Mouse (Mus musculus) retina, postnatal 1 day (tissue): ENCODE measurements around the gene Srrm4.

Experiments
- DNase-seq: peaks from one replicate; pipeline ENCODE4 v3.0.0-alpha.2; 2012

The Srrm4 gene

DNA sequence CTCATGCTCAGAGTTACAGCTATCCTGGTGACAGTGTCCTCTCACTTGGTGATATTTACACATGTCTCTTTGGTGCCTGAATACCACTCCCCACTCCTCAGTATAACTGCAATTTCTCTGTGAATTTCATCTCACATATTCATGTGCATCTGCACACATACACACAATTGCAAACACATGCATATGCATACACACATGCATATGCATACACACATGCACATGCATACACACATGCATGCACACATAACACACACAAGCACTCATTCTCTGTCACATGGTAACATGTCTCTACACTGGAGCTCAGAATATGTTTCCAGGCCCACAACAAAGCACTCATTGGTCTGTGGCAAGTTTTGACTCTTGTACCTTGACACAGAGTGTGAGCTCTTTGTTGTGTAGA is 39.0 kb downstream of the Srrm4 start:
- DNase-seq: no peak

DNA sequence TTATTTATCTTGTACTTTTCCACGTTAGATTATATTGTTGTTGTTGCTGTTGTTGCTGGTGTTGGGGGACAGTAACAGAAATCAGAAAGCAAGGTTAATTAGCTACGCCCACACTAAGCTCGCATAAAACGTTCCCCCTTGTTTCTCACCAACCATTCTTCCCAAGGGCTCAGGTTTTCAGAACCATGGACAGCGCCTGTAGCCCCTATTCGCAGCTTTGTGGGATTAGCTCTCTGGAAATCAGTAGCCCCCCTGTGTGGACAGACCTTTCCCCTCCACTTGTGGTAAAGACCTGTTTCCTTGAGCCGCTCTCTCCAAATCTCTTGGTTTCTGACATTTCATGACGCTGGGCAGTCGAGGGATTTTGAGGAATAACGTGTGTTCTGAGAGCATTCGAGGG is 45.9 kb downstream of the Srrm4 start:
- peak; percentile 61 for DNase-seq

DNA sequence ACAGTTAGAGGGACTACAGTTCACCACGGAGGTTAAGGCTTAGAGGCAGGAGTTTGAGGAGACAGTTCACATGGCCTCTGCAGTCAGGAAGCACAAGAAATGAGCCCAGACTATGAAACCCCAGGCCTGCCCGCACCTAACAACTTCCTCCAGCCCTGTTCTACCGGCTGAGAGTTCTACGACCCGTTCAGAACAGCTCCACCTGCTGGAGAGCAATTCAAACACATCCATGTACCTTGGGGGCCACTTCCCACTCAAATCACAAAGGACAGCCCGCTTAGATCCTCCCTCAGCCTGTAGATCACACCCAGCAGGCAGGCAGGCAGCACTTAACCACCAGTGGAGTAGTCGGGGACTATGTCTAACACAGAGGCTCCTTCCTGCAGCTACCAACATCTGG is 49.3 kb downstream of the Srrm4 start:
- DNase-seq: no peak

DNA sequence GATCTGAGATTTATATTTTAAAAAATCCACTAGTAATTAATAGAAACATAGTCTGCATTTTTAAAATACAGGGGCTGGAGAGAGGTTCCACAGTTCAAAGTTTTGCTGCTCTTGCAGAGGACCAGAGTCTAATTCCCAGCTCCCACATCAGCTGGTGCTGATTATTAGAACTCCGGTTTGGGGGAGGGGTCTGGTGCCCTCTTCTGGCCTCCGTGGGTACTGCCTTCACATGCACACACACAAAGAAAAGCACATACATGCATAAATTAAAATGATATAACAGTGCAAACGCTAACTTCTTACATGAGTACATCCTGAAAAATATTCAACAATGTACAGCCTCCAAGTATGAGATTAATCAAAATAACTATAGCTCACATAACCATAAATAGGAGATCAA is 50.5 kb downstream of the Srrm4 start:
- DNase-seq: no peak

DNA sequence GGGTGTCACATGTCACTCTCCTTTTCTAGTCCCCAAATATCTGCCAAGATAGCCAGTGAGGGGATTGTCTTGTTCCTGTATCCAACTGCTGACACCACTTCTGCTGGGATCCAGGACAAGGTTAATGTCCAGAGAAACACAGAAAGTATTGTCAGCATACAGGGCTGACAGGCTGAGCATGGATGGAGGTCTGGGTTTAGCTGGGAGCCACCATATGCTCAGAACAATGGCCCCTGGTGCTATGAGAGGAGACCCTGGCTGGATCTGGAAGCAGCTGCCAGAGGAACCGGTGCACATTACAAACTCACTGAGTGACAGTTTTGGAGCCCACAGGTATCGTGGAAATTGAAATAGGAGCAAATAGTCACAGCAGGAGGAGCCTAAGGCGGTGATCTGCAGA is 52.3 kb downstream of the Srrm4 start:
- DNase-seq: peak; percentile 60

DNA sequence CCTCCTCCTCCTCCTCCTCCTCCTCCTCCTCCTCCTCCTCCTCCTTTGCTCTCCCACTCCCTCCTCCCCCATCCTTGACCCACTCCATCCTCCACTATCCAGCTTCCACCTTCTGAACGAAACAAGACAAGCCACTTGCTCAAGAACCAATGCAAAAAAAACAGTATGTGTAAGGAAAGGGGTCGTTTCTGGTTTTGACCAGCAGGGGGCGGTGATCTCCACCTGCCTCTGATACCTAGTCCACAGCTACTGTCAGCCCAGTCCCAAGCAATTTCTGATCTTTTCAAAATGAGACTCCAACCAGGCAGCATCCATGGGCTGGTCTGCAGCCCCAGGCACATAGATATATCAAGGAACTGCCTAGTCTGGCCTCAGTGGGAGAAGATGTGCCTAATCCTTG is 53.1 kb downstream of the Srrm4 start:
- peak; percentile 52 for DNase-seq

DNA sequence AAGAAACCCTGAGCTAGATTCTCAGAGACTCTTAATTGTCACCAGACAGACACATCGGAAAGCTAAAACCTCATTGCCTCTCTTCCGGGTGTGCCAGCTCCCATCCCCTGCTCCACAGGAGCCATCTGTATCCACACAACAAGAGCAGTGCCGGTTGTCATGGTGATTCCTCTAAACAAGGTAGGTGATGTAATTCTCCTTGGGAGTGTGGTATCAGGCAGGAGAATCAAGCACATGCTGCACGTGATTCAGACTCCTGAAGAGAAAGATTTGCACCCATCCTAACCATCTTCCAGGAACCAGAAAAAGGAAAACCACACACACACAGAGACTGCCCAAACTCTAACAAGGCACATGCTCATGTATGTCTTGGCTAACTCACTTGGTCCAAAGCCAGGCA is 65.3 kb downstream of the Srrm4 start:
- DNase-seq: peak; percentile 50

DNA sequence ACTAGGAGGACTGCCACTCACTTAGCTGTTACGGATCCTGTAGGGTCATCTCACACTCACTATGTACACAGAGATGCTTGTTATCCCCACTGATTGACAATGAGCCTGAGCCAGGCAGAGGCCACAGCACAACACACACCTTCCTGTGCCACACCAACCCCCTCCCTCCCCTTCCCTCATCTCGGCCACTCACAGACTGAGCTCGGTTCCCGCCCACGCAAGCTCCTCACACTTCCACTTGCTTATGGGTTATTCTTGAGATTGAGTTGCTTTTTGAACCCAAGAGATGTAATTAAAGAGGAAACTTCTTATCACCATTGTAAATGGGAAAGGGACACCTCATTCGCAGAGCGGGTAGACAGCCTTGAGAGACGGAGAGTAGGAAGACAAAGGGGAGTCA is 66.3 kb downstream of the Srrm4 start:
- DNase-seq: no peak

DNA sequence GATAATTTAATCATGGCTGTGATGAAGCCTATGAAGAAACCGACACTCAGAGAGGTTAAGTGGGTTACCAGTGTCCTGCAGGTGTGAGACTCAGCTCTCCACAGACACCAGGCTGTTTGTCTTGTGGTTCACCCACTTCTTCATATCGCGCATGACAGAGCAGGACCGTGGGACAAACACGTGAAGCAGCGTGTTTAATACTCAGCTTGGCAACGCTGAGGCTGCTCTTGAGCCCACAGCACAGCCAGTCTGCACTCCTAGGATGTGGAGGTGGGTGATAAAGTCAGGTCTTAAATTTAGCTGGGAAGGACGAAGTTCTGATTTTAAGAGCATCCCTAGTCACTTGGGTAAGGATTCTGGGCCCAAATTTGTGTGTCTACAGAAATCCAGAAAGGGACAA is 68.1 kb downstream of the Srrm4 start:
- no peak for DNase-seq

DNA sequence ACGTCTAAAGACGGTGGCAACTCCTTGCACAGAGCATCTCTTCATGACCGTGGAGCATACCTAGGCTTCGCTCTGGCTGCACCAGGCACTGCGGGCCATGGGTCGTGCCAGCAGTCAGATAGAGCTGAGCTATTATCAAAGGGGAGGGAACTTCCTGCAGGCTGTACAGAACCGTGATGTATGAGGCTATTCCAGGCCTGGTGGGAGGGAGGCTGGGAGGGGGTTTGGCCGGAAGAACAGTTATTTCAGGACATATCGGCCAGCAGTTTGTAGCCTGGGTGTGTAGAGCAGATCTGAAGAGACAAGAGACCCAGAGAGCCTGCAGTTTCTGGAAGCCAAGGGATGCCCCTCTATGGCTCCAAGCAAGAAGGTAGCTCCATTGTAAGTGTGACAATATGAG is 68.5 kb downstream of the Srrm4 start:
- DNase-seq: no peak

DNA sequence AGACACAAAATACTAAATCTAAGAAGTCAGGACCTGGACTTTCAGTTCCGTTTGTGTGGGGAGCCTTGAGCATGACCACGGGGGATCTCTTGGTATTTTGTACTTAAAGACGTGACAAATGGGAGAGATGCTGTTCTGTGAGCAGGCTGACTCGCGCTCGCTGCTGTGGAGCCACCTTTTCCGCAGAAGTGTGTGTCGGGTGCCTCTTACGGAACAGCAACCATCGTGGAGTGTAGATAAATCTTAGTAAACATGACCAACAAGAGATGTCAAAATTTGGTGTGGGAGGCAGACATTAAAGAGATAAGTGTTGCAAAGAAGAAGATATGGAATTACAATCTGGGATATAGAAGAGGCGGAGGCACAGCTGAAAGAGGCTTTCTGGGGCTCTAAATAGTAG is 69.3 kb downstream of the Srrm4 start:
- no peak for DNase-seq

DNA sequence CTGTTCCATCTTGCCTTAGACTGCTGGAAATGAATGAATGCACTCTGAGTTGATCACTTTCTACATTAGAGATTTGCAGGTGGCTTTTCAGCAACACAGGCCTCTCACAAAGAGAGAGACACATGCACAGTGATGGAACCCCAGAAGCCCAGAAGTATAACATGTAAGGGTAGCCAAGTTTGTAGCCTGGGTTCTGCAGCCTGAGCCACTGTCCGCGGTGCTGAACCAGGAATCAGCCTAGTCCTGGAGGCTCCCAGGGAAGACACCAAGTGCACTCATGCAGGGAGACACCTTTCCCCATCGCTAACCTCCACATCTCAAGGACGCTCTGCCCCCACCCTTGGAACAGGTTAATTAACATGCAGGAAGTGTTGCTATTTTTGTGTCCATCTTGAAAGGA is 73.6 kb downstream of the Srrm4 start:
- no peak for DNase-seq

DNA sequence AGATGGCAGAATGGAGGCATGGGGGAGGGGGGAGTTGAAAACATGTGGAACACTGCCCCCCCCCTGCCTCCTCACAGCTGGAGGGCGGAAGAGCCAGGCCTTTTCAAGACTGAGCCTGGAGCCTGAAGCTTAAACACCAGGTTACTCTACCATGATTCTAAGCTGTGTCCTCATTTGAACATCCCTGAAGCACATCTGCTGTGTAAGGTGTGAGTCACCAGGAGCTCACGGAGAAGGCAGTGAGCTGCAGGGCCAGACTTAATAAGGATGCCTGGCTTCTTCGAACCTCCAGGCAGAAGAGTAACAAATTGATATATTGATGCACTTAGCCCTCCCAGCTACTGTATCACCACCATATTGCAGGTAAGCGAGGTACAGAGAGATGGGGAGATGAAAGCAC is 79.5 kb downstream of the Srrm4 start:
- DNase-seq: no peak

DNA sequence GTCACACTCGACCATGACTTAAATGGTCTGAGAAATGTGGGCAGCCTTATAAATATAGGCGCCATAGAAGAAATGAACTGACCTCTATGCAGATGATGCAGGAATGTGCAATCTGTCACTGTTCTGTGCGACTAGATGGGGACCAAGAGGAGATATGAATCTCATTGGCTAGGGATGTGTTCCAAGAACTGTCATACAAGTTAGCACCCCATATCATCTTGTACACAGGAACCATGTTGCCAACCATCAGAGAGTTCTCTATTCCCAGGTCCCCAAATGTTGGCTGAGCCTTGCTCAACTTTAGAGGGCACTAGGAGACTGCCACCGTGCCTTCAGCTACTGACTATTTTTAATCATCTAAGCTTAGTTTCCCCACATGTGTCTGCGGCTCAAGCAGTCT is 81.4 kb downstream of the Srrm4 start:
- DNase-seq: no peak

DNA sequence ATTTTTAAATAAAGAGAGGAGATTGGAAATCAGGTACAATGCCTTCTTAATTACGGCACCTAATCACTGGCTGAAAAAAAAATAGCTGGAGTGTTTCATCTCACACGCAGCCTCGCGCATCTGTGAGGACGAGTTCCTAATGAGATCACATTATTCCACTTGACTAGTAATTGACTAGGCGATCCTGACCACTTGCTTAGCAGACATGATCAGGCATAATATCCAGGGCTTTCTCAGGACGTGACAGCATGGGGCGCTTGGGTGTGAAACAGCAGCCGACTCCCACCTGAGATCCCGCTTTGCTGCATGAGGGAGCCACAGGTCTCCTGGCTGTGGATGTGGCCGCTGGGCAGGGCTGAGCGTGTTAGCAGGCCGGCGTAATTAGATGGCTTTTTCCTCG is 90.3 kb downstream of the Srrm4 start:
- DNase-seq: peak; percentile 88

DNA sequence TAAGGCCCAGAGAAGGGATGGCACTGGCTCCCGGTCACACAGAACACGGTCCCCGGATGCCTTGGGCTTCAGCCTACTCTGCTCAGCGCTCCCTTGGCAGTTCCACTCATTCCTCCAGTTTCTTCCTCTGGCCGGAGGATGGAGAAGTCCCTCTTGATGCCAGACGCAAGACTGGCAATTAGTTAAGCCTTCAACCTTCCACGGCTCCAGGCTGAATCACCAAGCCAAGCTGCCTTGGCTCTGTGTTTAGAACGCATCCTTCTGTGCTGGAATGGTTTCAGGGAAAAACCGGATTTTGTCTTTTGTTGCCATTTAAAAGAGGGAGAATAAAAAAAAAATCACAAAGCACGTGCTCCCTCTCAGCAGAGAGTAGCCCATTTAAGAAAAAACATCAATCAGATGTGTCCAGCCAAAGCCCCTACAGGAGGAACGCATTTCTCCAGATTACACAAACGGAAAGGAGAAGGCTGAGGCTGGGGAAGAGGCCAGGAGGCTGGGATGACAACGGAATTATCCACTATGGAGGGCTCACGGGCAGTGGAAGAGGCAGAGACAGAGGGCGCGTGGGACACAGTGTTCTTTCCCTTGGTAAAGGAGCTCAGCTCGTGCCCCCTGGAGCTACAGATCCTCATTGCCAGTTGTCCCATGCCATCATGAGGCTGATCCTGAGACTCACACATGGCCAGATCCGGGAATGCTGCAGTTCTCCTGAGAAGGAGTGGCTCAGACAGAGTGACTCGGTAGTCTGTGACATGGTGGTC is 92.6 kb downstream of the Srrm4 start:
- no peak for DNase-seq

DNA sequence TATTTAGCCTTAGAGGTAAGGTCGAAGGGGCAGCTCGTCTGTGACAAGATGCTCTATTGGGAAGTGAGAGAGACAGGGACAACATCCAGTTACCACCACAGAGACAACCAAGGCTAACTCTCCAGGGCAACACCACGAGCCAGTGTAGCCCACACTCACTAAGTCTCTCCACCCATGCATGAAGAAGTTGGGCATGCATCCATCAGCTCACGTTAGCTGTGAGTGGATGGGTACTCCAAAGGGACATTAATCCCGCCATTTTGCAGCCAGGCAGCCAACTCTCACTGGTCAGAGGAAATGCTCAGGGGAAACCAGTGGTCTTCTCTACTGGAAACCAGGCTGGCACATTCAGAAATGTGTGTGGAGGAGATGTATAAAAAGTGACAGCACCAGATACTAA is 93.8 kb downstream of the Srrm4 start:
- DNase-seq: peak; percentile 75

DNA sequence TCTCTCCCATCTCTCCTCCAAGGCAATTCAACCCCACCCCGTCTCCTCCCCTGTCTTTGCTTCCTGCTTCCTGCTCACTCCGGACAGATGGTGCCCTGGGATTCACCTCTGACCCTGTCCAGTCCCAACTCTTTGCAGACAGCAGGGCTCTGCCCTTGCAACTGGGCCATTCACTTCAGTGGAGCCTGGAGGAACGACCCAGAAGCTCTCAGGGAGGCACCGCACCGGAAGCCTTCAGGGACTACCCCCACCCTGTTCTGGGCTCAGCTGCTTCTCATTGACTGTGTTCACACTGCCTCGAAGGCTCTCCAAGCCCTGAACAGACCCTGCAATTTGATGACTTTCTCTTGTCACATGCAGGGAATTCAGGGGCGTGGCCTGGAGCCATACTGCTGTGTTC is 94.4 kb downstream of the Srrm4 start:
- peak; percentile 48 for DNase-seq

DNA sequence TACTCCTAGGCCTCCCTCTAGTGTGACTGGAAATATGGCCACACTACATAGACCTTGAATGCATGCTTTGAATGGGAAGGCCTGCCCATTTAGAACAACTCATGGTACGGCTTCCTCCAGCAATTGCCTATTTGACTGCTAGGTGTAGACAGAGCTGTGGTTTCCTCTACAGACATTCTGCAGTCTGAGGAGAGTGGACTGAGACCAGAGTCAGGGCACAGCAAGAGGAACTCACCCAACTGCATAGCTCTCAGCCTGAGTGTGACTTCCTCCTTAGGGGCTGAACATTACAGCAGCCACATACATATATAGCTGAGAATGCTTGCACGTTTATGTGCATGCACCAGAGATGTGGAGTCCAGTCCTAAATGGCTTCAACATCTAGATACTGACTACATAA is 94.9 kb downstream of the Srrm4 start:
- no peak for DNase-seq

DNA sequence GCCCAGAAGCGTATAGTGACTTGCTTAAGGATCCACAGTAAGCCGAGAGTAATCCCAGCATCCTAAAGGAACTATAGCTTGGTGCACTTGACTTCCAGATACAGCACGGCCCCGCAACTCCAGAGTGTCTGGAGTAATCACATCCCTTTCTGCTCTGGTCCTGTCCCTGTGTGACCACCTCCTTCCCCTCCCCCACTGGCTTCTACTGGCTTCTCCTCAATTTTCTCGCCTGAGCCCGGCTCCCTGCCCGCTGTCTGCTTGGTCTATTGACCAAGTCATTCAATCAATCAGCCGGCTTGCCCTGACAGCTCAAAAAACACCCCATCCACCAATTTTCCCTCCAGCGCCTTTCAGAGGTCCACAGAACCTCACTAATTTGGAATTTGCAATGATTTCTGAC is 96.2 kb downstream of the Srrm4 start:
- DNase-seq: no peak

DNA sequence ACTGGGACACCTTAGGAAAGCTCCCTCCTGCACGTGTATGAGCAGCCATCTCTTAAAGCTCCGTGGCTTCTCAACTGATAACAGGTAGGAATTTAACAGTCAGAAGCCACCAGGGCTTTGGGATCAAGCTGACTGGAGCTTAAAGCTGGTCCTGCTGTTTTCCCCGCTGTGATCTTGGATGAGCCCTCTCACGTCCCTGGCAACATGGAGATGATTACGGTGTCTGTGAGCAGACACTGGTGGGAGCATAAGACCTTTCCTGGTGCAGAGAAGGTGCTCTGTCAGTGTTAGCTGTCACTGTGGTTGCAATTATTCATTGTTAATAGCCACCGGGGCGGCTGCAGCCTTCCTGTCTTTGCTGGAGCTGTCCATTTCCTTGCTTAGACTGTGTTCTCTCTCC is 97.2 kb downstream of the Srrm4 start:
- no peak for DNase-seq

DNA sequence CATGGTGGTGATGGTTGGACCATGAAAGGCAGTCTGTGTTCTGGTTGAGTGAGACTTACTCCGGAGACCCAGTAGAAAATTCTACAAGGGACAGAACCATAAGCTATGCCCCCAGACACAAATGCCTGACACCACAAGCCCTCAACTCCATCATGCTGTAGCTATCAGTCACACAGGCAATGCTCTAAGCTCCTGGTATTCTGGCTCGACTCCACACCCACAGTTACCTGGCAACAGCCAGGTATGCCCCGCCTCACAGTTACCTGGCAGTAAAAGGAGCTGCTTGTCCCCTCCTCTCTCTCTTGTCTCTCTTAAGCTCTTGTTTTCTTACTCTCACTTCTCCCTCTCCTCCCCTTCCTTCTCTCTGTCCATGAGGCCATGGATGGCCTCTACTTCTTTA is 98.9 kb downstream of the Srrm4 start:
- DNase-seq: no peak

DNA sequence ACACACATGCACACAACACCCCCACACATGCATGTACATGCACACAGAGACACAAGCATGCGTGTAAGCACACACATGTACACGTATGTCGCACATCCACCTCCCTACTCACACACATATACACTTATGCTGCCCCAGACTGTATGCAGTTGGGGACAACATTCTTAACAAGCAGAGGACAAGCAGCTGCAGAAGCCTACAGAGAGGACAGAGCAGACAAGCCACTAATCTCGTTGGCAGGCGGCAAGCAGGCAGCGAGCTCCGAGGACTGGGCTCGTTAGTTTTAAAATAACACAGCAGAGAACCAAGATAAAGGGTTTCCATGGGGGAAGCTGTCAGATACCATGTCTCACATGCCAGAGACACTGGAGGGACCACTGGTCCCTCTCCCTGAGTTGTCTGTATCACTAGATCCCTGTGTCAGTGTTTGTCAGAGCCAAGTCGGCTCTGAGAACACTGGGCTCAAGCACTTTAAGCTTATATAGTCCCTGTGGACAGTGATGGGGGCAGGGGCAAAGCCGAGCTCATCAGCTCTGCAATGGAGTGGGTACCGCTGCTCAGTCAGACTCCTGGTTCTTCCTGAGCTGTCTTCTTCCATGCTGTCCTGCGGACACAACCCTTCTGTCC is 99.7 kb downstream of the Srrm4 start:
- no peak for DNase-seq

DNA sequence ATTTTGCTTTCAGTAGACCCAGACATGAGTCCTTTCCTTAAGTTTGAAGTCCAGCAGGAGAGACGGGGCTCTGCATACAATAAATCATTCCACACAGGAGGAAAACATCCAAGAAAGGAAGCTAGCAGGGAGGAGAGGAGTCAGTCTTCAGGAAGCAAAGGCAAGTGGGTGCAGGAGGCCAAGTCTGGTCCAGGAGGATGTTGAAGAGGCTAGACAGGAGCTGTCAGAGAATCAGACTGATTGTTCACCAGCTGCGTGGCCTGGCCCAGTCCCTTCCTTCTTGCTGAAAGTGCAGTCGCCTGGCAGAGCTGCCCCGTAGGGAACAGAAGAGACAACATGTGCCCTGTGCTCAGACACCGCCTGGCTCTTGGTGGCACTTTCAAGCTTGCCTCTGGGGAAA is 100.8 kb downstream of the Srrm4 start:
- peak; percentile 31 for DNase-seq

DNA sequence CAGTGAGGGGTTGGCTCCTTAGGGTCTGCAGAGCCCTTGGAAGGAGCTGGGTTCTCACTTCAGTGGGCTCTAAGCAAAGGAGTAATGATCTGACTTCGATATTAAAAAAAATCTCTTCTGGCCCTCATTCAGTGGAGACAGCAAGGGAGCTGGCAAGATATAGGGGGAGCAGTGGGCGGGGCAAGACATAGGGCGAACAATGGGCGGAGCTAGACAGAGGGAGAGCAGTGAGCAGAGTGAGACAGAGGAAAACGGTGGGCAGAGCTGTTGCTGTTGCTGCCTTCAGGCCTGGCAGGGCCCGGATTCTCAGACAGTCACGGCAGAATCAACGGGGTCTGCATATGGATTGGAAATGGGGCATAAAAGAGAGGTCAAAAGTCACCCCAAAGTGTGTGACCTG is 102.0 kb downstream of the Srrm4 start:
- no peak for DNase-seq
